Comparison of ENCODE assay signal across 8 mouse cellular contexts in the genomic region with DNA sequence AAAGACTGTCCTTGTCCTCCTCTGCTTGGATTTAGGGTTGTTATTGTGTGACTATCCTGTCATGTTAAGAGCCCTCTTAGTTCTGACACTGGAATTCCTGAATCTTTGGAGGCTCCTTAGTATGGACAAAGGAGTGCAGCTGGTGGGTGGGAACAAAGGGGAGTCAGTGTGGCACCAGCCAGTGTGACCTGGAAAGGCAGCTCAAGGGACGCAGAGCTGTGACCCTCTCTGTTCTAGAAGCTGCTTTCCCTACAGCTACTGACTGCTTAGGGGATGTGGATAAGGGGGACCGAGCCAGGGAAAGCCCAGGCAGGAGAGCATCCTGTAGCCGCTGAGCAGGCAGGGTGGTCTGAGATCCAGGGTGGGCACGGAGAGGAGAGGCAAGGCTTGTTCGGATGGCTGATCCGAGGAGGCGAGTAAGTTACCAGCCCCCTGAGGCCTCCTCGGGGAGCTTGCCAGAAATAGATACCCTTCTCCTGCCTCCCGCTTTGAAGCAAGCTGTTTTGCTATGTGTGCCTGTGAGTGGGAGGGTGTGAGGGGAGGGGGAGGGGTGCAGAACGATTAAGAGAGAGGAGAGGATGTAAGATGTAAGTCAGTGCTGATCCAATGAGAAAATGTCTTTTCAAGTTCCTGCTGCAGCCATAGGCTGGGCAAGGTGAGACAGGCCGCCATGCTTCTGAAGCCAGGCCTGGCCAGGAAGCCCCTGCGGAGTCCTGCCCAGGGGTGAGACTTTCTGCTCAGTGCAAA.
DNase-seq lines count a peak whose midpoint lies in the region; ATAC-seq and TF ChIP-seq lines count a peak whose summit lies in the region.

No protein-coding gene starts in this region.

- H3K27ac ChIP-seq in layer of hippocampus, adult 2 months: peak overlapping the region; percentile 87
- H3K27ac ChIP-seq in embryonic facial prominence, embryonic 11.5 days (replicated peaks; ENCODE audit: low read depth, low read length): no peak overlapping the region
- no peak overlapping the region for H3K27ac ChIP-seq in neural tube, embryonic 13.5 days (replicated peaks)

- peak; percentile 48 to 62 for DNase-seq in layer of hippocampus, adult 2 months (ENCODE audit: low spot score in 2 of 2)
- DNase-seq in layer of hippocampus, postnatal 25 days (ENCODE audit: extremely low spot score in 1 of 2, low spot score in 1 of 2): no peak
- peak; percentile 68 for DNase-seq in embryonic facial prominence, embryonic 11.5 days (ENCODE audit: low spot score)
- peak; percentile 43 for DNase-seq in left cerebral cortex, adult 11 months (ENCODE audit: low spot score)
- no peak for DNase-seq in urinary bladder, postnatal 4 days (ENCODE audit: low spot score in 2 of 2)
- DNase-seq in spleen, adult 12 weeks (ENCODE audit: low spot score): no peak
- no peak for DNase-seq in gastrocnemius, adult 8-10 months (ENCODE audit: low spot score in 2 of 2)

- no peak overlapping the region for H3K4me2 ChIP-seq in embryonic facial prominence, embryonic 11.5 days (ENCODE audit: low read depth, low read length)
- H3K4me2 ChIP-seq in neural tube, embryonic 13.5 days: peak overlapping the region; percentile 10; the same call in 1 of the 2 replicates

- no peaks in the 10 kb centered on the region for H3K36me3 ChIP-seq in embryonic facial prominence, embryonic 11.5 days (replicated peaks; ENCODE audit: control insufficient read depth, insufficient read depth, low read depth, low read length)
- H3K36me3 ChIP-seq in neural tube, embryonic 13.5 days: no peaks in the 10 kb centered on the region

- TF ChIP-seq CTCF in layer of hippocampus, adult 2 months (conservative IDR thresholded peaks at IDR 0.05): no peak

- no peak overlapping the region for H3K9ac ChIP-seq in embryonic facial prominence, embryonic 11.5 days (replicated peaks; ENCODE audit: low read length)
- peak overlapping the region; percentile 51; the same call in 1 of the 2 replicates for H3K9ac ChIP-seq in neural tube, embryonic 13.5 days

- 17% methylated on average over 12 of the region's 12 CpGs for WGBS in embryonic facial prominence, embryonic 11.5 days
- WGBS in neural tube, embryonic 13.5 days: 19% methylated on average over 12 of the region's 12 CpGs

- ATAC-seq in embryonic facial prominence, embryonic 11.5 days (replicated peaks; ENCODE audit: insufficient number of reproducible peaks, low FRiP score, low TSS enrichment, low read depth): peak; percentile 66
- 0 out of 2 replicates have a peak, but pooled peaks have one; percentile 42 for ATAC-seq in neural tube, embryonic 13.5 days (ENCODE audit: low read depth)

- 0 out of 2 replicates have a peak, but pooled peaks cover 3% of the 10 kb centered on the region for H3K4me1 ChIP-seq in embryonic facial prominence, embryonic 11.5 days (ENCODE audit: control insufficient read depth, insufficient read depth, low read length)
- peaks cover 53% of the 10 kb centered on the region for H3K4me1 ChIP-seq in neural tube, embryonic 13.5 days (replicated peaks)

- no peaks in the 10 kb centered on the region for H3K9me3 ChIP-seq in embryonic facial prominence, embryonic 11.5 days (replicated peaks; ENCODE audit: control insufficient read depth, low read length)
- no peaks in the 10 kb centered on the region for H3K9me3 ChIP-seq in neural tube, embryonic 13.5 days

- no peaks in the 10 kb centered on the region for H3K27me3 ChIP-seq in embryonic facial prominence, embryonic 11.5 days (ENCODE audit: control insufficient read depth, insufficient read depth, low read length)
- H3K27me3 ChIP-seq in neural tube, embryonic 13.5 days: peaks cover 42% of the 10 kb centered on the region

- H3K4me3 ChIP-seq in layer of hippocampus, adult 2 months: no peak overlapping the region
- H3K4me3 ChIP-seq in embryonic facial prominence, embryonic 11.5 days (ENCODE audit: low read depth, low read length): no peak overlapping the region
- H3K4me3 ChIP-seq in neural tube, embryonic 13.5 days: no peak overlapping the region

Comparison
In these comparisons a context has a peak if more than half of its experiments do, and no peak if none do; other contexts are left out.
1. DNase-seq: peak in layer of hippocampus, adult 2 months (2 of 2), embryonic facial prominence, embryonic 11.5 days (single experiment) and left cerebral cortex, adult 11 months (single experiment); none in layer of hippocampus, postnatal 25 days (0 of 2), urinary bladder, postnatal 4 days (0 of 2), spleen, adult 12 weeks (single experiment) and gastrocnemius, adult 8-10 months (0 of 2).